Mouse (Mus musculus): Measurements from ENCODE around the gene Abcc1.

Gene Abcc1

GRCm38 (mm10) chr16:14376352-14376751 is 15.0 kb downstream of the Abcc1 start:
- DNase-seq (ENCODE audit: low read depth, low spot score): no peak

GRCm38 (mm10) chr16:14377321-14377720 is 16.0 kb downstream of the Abcc1 start:
- no peak for DNase-seq (ENCODE audit: low read depth, low spot score)

DNA sequence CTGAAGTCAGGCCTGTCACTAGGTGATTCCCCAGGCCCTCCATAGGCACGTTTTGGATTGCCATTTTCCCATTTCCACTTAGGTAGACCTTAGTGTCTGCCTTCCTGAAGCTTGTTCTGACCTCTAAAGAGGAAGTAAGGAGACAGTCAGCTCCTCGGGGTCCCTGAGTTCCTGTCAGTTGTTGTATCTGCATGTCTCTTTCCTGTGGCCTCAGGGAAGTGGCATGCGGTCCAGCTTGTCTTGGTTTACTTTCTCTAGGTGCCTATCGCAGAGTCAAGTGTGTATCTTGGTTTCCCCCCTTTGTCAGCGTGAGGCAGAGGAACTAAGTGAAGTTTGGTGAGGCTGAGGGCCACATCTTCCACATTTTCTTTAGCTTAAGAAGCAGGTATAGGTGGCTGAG is 17.3 kb downstream of the Abcc1 start:
- no peak for DNase-seq (ENCODE audit: low read depth, low spot score)

GRCm38 (mm10) chr16:14379888-14380287 is 18.5 kb downstream of the Abcc1 start:
- peak; percentile 20 for DNase-seq (ENCODE audit: low read depth, low spot score)

DNA sequence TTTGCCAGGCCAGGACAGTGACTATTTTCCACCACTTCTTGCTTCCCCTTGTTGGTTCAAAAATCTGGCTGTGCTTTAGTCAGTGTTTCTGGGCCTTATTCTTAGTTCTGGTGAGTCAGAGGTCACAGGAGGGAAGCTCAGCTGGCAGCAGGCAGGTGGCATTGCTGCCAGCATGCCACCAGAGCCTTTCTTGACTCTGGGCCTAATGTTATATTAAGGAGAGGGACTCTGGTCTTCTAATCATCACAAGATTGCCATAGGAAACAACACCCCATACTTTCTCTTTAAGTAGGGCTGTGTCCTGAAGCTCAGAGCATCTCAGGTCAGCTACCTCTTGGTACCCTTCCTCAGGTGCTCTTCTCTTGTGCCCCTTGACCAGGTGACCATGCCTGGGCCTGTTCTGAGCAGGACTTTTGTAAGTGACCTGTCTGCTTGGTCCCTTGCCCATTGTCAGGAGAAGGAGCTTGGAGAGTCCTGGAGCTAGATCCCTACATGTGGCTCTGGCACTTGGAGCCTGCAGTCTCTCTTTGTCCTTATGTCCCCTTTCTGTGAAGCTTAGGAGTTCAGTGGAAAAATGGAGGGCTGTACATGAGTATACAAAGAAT is 19.8 kb downstream of the Abcc1 start:
- DNase-seq (ENCODE audit: low read depth, low spot score): no peak

DNA sequence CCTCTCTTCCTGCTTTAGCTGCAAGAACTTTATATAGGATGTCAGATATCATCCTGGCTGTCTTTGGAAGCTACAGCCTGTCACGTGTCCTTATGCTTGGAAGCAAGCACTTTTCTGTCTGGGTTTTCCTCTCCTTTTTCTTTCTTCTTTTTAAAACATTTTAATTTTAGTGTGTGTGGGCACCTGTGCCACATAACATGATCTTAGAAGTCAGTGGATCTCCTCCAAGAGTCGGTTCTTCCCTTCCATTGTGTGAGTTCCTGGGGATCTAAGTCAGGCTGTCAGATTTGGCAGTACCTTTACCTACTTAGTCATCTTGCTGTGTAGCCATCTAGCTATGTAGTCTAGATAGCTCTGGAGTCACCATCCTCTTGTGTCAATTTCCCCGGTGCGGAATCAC is 37.9 kb downstream of the Abcc1 start:
- DNase-seq (ENCODE audit: low read depth, low spot score): no peak

- no peak for DNase-seq (ENCODE audit: low read depth, low spot score)
Measured at GRCm38 (mm10) chr16:14403507-14403906, 42.1 kb downstream of the Abcc1 start.

- no peak for DNase-seq (ENCODE audit: low read depth, low spot score)
Measured at GRCm38 (mm10) chr16:14405636-14406035, 44.3 kb downstream of the Abcc1 start.

- DNase-seq (ENCODE audit: low read depth, low spot score): no peak
Measured at GRCm38 (mm10) chr16:14409124-14409523, 47.8 kb downstream of the Abcc1 start.

GRCm38 (mm10) chr16:14409776-14410175 is 48.4 kb downstream of the Abcc1 start:
- no peak for DNase-seq (ENCODE audit: low read depth, low spot score)

DNA sequence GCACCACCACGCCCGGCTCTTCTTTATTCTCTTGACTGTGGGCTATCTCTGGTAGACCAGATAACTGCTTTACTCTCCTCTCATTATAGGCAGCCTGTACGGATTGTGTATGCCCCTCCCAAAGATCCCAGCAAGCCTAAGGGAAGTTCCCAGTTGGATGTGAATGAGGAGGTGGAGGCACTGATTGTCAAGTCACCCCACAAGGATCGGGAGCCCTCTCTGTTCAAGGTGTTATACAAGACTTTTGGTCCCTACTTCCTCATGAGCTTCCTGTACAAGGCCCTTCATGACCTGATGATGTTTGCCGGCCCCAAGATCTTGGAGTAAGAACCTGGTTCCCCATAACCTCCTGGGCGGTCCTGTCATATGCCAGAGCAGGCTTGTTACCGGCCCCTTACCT is 49.3 kb downstream of the Abcc1 start:
- DNase-seq (ENCODE audit: low read depth, low spot score): no peak

- no peak for DNase-seq (ENCODE audit: low read depth, low spot score)
Measured at GRCm38 (mm10) chr16:14411156-14411555, 49.8 kb downstream of the Abcc1 start.

GRCm38 (mm10) chr16:14412551-14412950 is 51.2 kb downstream of the Abcc1 start:
- DNase-seq (ENCODE audit: low read depth, low spot score): no peak

DNA sequence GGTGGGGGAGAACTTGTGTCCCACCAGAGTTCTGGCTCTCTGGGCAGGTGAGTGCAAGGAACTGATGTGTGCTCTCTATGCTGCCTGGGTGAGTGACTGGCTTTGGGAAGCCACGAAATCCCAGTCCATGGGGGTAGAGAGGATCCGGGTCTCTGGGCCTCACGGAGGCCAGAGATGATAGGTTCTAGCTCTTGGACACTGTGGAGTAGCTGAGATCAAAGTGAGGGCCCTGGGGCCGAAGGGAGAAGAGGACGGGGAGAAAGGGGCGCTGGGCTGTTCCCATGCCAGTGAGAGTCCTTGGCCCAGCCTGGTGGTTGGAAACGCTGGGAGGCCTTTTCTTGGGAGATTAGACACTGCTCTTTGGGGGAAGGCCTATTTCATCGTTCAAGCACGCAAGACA is 53.8 kb downstream of the Abcc1 start:
- DNase-seq (ENCODE audit: low read depth, low spot score): no peak

DNA sequence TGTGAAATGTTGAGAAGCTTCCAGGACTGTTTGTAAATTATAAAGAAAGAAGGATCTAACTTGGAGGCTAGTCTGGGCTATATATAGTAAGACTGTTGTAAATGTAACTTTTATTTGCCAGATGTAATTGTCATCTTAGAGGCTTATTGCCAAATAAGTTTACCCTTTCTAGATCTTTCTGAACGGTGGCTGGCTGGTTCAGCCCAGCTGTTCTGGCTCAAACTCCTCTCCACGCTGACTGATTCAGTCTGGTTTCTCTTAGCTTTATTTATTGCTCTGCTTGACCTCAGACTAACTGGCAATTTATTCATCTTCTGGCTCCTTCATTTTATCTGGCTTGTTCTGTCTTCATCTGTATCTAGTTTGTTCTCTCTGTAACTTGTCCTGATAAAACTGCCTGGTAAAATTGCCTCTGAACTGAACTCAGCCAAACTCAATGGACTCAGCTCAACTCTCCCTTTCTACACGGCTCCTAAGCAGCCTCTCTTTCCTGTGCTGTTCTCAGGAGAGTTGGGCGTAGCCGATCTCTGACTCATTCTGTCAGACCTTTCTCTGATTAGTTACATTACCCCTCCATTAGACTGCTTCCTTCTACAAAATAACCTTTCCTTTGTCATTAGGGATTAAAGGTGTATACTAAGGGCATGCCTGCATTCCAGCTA is 55.7 kb downstream of the Abcc1 start:
- DNase-seq (ENCODE audit: low read depth, low spot score): peak; percentile 8

GRCm38 (mm10) chr16:14420496-14421132 is 59.3 kb downstream of the Abcc1 start:
- no peak for DNase-seq (ENCODE audit: low read depth, low spot score)

DNA sequence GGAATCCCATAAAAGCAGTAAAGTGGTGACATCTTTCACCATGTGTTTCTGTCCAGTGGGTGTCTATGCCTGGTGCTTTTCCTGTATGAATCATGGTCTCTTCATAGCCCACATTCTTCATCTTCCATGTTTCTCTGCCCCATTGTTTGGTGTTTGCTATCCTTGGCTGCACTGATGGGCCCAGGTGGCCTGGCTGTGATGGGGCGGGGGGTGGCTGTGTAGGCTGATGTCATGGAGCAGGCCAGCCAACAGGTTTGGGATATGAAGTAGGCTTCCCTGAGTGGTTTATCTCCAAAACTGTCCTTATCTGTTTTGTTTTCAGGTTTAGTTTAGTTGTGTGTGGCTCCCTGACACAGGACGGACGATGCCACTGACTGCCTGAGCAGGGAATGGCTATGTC is 60.7 kb downstream of the Abcc1 start:
- DNase-seq (ENCODE audit: low read depth, low spot score): no peak

DNA sequence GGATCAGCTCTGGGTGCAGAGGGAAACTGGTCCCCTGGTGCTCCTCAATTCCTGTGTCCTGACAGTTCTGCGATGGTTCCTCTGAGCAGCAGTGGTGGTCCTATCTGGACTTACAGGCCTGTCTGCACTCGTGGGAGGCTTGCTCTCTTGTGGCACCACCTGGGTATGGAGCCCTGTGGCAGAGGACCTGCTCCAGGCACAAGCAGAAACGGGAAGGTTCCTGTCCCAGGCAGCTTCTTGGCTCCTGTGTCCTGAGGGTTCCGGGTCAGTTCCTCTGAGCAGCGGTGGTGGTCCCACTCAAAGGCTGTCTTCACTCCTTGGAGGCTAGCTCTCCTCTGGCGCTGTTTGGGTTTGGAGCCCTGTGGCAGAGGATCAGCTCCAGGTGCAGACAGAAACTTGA is 68.0 kb downstream of the Abcc1 start:
- DNase-seq (ENCODE audit: low read depth, low spot score): no peak

DNA sequence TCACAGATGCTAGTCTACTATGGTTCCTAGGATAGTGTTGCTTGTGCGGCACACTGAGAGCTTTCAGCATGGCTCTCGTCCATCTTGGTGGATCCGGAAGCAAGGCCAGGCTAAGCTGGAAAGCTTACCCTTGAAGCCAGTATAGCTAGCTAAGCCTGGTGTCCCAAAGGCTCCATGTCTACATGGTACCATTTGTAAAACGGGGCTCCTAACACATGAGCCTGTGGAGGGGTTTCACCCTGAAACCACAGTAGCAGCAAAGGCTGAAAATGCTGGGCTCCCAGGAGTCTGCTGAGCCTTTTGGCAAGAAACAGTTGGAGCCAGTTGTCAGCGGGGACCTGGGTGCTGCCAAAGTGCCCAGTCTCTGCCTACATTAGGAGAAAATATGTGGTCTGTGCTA is 71.6 kb downstream of the Abcc1 start:
- DNase-seq (ENCODE audit: low read depth, low spot score): no peak

DNA sequence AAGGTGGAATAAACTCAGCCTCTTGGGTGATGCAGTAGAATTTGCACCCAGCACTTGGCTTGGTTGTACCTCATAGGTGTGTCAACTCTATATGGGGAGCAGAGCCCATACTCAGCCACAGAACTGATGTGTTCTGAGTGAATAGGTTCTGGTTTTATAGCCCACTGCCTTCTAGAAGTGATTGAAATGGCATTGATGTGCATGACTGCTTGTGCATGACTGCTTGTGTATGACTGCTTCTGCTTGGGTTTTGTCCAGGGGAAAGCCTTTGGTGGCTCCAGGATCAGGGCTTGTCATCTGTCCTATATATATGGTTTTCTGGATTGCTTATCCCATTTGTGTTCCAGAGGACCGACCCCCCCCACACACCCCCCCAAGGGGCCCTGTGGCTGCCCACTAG is 74.2 kb downstream of the Abcc1 start:
- no peak for DNase-seq (ENCODE audit: low read depth, low spot score)

- no peak for DNase-seq (ENCODE audit: low read depth, low spot score)
Measured at GRCm38 (mm10) chr16:14437446-14437982, 76.2 kb downstream of the Abcc1 start.

- no peak for DNase-seq (ENCODE audit: low read depth, low spot score)
Measured at GRCm38 (mm10) chr16:14438561-14438960, 77.2 kb downstream of the Abcc1 start.

DNA sequence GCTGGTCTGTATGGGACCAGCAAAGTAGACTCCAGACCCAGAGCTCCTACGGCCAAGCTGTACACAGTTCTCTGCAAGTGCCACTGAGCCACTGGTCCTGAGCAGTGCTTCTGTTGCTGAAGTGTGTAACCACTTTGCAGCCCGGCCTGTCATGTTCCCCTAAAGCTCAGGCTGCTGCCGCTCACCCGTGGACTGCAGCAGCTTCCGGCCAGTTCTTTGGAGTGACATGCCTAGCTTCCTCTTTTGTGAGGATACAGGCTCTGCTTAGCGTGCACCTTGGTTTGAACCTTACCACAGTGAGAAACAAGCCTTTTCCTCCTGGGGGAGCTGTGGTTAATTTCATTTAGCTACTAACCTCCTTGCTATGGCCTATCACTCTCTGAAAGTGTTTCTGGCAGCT is 77.7 kb downstream of the Abcc1 start:
- no peak for DNase-seq (ENCODE audit: low read depth, low spot score)

All from ZHBTc4 (cell line).